Mouse (Mus musculus) lung, postnatal 10 days (tissue): ENCODE data around the gene Cyp2b23.
"Not testable (repeated sequence)": the region's sequence is repeated elsewhere in the genome, so short reads cannot be mapped to it uniquely, and the experiment has no call there.

ENCODE experiments used
- DNase-seq: peaks from one replicate; pipeline ENCODE4 v3.0.0; 2021

Cyp2b23 gene

DNA sequence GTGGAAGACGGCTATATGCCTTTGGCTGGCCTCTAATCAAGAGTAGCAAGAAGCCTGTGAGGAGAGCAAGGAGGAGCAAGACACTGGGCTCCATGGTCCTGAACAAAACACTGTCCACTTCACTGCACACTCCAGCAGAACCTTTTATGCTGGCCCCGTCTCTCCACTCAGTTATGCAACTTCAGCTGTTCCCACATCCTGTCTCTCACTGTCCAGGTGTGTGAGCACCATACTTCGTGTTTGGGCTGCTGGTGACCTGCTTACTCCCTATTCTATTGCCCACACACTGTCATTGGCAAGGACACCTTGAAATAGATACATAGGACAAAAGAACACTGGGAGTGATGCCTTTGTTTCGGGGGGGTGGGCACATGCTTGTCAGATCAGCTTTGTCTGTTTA lies at the start of gene Cyp2b23:
Cyp2b23 (minus strand) TSS at position 101 of the 400 bp plus-strand sequence.
- DNase-seq, result no peak

DNA sequence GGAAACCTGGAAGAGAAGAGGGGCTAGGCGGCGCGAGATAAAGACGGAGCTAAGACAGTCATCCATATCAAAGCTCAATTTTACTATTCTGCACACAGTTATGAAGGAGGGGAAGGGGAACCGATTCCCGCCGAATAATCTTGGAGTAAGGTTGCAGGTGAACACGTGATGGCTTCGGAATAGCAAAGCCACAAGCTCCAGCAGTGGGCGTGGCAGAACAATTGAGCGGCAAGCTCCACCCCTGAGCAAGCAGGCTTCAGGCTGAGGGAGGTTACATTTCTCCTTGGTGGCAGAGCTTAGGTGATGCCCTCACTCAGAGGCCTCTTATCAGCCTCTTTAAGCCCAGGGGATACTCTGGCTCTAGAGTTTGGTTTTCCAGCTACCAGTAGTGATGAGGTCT lies 24.8 kb upstream of the Cyp2b23 start:
- DNase-seq, result no peak

DNA sequence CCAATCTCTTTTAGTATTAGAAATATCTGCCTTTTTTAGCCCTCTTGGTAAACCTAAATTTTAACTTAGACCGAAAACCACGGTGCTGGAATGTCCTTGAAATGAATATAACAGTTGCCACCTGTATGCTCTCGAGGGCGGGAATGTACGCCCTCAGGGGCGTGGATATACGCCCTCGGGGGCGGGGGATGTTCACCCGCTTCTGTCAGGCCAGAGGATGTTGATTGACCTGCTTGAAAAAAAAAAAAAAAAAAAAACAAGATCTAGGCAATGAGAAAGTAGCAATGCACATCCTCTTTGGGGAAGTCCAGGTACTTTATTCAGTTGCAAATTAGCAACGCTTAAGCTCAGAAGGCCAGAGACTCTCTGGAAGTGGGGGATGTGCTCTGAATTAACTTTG lies 20.8 kb upstream of the Cyp2b23 start:
- no peak for DNase-seq

DNA sequence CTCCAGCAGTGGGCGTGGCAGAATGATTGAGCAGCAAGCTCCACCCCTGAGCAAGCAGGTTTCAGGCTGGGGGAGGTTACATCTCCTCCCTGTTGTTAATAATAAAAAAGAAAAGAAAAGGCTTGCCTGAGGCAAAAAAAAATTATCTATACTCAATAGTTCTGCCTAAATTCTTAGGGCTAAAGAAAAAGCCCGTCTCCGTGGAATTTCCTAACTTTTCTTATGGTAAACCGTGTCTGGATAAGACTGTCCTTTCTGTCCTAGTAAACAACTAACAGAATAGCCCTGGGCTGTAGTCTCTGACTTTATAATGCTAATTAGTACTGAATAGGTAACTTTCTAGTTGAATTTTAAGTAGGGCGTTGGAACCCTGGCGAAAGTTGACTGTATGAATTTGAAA lies 20.0 kb upstream of the Cyp2b23 start:
- DNase-seq, result not testable (repeated sequence)

DNA sequence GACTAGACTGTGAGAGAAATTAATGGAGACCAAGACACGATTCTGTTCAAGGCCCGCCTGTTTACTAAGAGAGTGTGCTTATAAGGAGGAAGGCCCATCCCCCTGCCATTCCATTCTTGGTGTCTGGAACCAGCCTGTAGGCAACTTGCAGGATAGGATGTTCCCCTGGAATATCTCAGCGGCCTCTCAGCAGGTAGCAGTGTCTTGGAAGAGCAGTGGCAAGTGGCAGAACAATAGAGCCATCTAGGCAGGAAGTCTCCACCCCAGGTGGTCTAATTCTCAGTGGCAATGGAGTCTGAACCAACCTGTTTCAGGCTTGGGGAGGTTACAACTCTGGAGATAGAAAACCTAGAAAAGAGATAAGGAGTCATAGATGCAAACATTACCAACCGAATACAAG lies 13.9 kb upstream of the Cyp2b23 start:
- DNase-seq, result no peak

DNA sequence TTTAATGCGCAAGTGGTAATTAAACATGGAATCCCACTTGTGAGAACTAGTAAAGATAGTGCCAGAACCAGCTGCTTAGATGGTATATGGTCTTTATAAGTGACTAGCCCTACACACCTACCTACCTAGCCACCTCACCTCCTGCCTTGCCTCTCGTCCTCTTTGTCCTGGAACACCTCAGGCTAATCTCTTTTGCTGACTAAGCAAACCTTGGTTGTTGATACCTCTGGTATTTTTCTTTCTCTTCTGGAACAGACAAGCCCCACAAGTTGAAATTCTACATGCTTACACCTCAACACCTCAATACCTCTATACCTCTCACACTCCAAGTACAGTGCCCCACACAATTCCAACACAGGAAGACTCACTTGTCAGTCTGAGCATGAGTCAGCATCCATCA lies 524 bp downstream of the Cyp2b23 start:
- DNase-seq, result no peak

DNA sequence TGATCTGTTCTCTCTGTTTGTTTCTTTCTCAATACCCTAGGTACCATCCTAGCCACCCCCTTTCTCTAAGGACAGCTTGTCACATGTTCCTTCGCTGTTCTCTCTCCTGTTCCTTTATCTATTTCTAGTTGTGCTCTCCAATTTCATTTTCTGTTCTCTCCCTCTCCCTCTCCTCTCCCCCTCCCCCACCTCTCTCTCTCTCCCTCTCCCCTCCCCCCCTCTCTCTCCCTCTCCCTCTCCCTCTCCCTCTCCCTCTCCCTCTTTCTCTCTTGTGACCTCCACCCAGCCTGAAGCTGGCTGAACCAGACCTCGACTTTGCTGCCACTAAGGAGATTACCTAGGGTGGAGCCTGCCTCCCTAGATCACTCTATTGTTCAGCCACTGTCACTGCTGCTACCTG lies 18.8 kb downstream of the Cyp2b23 start:
- DNase-seq, result not testable (repeated sequence)

DNA sequence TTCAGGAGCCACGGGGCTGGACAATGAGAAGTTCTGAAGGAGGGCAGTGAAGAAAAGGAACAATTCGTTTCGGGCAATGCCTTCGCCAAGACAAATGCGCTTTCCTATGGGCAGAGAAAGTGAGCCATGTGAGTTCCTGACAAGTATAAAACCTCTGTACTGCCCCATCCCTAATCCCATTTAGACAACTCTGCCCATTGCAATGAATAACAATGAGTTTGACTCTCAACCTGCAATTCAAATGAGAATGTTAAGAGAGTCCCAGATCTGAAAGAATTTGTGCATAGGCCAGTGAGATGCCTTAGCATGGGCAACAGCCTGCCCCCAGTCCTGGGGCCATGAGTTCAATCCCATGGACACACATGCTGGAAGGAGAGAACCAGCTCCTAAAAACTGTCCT lies 20.2 kb downstream of the Cyp2b23 start:
- DNase-seq, result no peak

DNA sequence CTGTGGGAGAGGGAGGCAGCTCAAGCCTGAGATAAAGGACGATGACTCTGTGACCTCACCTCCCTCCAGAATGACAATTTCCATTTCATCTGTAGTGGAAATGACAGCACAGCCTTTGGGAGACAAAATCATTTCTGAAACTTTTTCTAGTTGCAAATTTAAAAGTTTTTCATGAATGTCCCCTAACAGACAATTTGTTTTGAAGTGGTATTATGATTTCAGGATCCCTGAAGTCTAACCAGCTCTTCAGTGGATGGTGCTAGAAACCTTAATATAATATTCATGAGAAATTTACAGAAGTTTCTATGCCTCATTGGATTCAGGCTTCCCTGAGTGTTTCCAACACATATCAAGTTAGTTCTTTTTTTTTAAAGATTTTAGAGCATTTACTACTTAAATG lies 67.9 kb downstream of the Cyp2b23 start, which contains the start of gene Vmn1r185:
Vmn1r185 (minus strand) TSS at position 101 of the 400 bp plus-strand sequence.
- DNase-seq, result not testable (repeated sequence)
